Mouse (Mus musculus) gastrocnemius, postnatal 10 days (tissue): ENCODE results near the gene Vwa5b1. TPM values are rescaled to one million over a fixed set of nuclear protein-coding genes. Genes with fewer than 3 reads are reported as not detected.
A peak's percentile ranks its signal among the peaks of the same experiment; 100 is the strongest.

Source experiments
- DNase-seq: peaks from one replicate; pipeline ENCODE4 v3.0.0; 2021; ENCODE audit warnings: mixed read lengths
- total RNA-seq, 2 experiments: library from RNA; stranded (reverse); gene quantifications; 2 replicates each; pipeline ENCODE4 v1.2.3; 2021

Vwa5b1 gene
- total RNA-seq, 2 experiments from 2014 or later = not detected

DNA sequence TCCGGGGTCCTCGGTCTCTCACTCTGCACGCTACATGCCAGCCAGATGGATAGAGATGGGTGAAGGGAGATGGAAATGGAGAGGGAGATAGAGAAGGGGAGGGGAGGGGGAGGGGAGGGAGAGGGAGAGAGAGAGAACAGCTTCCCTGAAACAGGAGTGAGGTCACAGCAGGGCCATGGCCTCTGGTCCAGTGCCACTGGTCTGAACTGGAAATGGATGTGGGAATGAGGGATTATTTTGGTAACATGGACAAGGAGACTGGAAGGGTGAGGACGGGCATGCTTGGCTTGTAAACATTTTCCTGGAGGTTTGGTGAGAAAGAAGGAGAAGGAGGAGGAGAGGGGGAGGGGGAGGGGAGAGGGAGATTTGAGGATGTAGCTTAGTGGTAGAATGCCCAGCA lies 59.0 kb downstream of the Vwa5b1 start:
- no peak for DNase-seq

DNA sequence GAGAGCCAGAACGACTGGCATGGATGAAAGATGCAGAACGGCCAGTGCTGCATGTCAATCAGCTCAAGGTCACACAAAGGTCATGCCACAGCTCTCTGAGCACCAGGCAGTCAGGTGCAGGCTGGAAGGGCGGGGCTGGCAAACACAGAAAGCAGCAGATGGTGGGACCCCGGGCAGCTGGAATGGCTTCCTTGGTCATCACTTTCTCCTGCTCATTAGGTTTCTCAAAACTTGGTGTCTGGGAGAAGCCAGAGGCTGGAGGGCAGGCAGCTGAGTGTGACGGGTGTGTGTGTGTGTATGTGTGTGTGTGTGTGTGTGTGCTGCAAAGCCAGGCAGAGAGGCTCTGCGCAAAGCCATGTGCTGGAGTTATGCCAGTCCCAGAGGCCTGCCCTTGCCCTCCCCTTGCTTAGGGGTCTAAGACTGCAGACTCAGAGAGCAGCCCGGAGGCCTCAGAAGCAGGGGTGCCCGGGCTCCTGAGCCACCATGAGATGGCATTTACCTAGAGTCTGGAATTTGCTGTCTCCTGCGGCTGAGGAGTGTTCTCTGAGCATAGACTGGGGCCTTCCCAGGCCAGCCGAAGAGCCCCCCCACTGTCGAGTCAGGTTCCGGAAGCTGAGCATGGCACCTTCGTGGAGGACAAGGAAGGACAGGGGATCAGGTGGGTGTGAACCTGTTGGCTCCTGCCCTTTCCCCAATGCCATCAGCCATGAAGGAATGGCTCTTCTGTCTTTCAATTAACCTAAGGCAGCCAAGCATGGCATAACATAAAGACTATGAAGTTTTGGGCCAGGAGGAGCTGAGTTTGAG lies 60.7 kb downstream of the Vwa5b1 start:
- DNase-seq = no peak

DNA sequence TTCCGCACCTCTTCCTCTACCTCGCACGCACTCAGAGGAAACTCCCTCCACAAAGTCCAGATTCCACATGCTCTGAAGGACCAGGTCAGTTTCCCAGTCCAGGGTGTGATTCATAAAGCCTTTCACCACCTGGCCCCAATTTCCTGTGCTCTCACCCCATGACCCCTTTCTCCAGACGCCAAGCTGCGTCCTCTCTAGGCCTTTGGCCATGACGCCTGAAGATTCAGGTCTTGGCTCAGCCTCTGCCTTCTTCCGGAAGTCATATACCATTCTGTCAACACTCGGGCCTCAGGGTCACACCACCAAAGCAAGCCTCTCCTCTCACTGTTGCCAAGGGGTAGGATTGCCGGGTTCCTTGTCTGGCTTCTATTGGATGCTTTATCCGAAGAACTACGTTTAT lies 65.8 kb downstream of the Vwa5b1 start:
- DNase-seq = no peak

DNA sequence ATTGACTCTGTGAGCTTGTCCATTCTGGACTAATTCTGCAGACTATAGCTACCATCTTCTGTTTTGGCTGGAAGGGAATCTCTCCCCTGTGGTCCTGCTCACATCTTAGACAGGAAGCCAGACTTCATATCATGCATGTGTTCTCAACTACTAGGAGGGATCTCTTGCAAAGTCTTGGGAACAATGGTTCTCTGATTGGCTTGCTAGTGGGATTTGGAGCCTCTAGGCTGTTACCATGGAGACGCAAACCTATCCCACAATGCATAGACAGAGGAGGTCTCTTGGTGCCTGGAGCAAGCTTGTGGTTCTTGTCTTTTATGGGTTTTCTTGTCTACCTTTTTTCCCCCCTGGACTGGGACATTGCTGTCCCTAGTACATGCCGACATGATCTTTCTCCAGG lies 67.4 kb downstream of the Vwa5b1 start:
- DNase-seq = no peak

DNA sequence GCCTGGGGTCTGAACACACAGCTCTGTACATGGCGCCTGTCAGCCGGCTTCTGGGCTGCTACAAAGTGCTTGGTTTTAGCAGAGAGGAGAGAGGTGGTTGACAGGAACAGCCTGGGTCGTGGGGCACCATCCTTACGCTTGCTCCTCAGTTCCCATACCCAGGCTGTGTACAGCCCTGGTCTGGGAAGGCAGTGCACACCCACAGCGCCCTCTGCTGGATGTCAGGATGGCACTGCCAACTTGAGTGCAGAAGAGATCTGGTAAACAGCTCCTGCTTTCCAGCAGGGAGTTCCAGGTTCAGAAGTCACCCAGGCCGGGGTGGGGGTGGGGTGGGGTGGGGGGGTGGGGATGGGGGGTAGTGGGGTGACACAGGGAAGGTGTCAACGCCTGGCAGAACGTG lies 73.7 kb downstream of the Vwa5b1 start:
- DNase-seq = peak; percentile 89

DNA sequence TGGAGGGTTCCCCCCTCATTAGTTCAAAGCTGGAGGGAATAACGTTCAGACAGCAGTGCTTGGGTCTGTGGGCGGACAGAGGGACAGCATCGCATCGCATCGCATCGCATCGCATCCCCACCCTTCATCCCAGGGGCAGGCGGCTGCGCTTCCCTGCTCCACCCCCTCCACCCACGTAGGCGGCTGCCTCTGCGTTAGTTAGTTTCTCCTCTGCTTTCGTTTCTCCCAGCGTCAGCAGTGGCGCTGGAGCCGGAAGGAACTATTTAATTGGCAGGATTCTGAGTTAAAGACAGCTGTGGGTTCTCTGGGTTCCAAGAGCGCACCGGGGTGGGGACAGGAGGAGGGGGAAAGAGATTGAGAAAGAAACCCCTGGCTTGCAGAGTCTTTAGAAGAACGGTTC lies 80.2 kb downstream of the Vwa5b1 start:
- DNase-seq = peak; percentile 59

DNA sequence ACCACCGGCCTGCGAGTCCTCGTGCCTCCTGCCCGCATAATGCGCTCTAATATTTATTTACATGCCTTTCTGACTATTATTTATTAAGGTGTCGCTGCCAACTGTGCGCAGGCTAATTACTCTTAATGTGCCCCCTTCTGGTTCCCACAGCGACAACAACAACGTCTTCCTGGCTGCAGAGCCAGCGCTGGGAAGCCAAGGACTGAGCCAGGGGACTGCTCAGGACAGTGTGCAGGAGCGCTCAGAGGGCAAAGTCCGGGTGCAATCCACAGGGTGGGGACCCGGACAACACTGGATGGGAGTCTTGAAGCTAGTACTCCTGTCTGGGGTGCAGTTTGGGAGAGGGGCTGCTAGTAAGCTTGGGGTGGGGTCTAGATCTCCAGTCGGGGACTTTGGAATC lies 80.8 kb downstream of the Vwa5b1 start:
- DNase-seq = no peak

DNA sequence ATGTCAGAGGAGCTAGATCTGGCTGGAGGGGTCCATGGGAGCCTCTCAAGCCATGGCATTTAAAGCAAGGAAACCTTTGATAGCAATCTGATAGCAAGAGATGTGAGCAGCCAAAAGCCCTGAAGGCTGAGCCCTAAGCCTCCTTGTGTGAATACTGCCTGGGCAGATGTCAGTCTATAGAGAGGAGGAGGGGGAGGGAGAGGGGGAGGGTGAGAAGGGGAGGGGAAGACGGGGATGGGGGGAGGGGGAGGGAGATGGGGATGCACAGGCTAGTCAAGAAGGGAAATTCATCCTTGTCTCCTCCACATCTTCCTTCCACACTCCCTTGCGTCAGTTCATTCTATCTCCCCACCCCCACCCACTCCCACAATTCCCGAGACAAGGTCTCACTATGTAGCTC lies 81.4 kb downstream of the Vwa5b1 start:
- DNase-seq = no peak

DNA sequence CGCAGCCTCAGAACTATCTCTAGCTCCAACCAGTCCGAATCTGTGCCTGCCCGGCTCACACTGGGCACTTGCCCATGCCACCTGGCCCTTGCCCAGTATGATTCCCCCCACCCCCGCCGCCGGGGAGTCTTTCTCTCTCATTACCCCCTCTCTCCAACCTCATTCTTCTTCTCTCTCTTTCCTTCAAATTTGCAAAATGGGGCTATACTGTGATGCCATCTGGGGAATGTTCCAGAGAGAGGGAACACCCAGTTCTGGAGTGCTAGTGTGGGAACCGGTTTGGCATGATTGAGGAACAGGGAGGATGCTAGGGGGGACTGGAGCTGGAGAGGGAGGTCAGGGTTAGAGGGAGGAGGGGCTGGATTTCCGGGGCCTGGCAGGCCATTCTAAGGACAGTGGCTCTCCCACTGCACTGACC lies 82.2 kb downstream of the Vwa5b1 start:
- no peak for DNase-seq

DNA sequence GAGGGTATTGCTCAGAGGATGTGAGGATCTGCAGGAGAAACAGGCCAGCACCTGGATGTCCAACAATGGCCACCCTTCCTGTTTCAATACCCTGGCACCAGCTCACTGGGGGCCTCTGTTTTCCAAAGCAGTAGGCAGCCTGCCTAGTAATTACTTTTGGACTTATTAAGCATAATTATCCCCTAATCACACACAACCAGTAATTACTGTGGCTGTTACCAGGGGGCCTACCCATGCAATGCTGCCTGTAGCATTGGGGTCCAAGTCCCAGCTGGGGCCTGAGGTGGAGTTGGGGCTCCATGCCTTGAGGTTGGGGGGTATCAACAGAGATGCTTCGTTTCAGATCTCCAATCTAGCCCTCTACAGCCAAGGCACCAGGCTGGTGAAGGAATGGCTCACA lies 82.6 kb downstream of the Vwa5b1 start:
- DNase-seq = no peak

DNA sequence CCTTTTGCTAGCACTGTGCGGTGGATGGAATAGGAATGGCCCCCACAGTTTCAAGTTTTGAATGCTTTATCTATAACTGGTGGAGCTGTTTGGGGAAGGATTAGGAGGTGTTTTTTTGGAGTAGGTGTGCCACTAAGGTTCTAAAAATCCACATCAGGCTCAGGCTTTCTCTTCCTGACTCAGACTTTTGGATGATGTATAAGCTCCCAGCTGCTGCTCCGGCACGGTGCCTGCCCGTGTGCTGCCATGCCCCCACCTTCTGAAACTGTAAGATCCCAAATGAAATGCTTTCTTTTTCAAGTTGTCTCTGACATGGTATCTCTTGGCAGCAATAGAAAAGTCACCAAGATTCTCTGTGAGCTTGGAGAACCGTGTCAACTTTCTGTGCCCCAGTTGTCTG lies 84.1 kb downstream of the Vwa5b1 start:
- DNase-seq = no peak

DNA sequence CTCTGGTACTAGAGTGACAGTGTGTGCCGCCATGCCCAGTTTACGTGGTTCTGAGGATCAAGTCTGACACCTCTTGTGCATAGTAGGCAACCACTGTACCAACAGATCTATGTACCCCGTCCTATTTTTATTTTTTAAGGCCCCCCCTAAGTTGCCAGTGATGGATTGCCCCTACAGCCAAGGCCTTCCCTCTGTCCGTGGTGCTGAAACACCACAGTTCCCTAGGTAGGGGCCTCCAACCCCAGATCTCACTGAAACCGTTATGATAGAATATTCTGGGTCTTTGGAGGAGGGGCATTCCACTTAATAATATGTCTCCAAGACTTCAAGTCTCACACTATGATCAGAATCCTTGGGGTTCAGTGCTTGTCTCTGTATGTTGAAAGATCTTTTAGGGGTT lies 85.1 kb downstream of the Vwa5b1 start:
- no peak for DNase-seq

DNA sequence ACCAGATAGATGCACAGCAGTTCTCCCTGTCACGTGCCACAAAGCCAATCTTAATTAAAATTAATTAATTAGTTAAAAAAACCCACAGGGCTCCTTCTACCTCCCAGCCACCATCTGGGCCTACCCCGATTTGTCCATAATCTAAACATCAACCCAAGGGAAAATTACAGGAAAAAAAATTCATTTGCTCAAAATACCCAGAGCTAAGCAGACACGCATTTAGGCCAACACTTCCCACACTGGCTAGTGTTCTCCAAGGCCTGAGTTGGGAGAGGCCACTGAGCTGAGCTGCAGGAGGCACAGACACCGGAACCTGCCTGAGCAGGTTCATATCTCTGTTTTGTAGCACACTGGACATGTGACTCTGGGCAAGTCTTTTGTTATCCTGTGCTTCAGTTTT lies 86.7 kb downstream of the Vwa5b1 start:
- no peak for DNase-seq

DNA sequence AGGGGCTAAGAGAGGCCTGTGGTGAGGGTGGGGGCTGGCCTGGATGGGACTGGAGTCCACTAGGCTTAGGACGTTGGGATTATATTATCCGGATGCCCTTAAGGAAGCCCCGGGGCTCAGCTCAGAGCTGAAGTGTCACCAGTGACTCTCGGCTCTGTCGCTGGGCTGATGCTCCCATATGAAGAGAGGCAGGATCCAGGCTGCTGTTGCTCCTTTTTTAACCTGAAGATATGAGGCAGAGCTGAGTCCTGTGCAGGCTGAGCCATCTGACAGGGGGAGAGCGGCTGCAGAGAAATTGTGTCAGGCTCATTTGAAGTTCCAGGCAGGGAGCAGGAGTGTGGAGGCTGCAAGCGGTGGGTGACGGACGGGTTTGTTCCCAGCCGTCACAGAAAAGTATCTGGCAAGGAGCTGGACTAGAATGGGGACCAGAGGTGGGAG lies 87.5 kb downstream of the Vwa5b1 start:
- DNase-seq = no peak

DNA sequence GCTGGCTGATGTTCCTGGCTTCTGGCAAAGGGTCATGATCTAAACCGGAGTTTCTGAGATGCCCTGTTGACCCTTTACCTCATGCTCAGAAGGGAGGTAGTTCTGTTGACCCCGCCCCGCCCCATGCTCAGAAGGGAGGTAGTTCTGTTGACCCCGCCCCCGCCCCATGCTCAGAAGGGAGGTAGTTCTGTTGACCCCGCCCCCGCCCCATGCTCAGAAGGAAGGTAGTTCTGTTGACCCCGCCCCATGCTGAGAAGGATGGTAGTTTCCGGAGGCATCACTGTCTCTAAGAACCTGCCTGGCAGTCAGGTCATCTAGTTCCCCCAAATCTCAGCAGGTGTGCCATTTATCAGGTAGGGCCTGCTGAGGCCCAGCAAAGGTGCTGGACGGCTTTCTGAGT lies 88.1 kb downstream of the Vwa5b1 start:
- DNase-seq = no peak

DNA sequence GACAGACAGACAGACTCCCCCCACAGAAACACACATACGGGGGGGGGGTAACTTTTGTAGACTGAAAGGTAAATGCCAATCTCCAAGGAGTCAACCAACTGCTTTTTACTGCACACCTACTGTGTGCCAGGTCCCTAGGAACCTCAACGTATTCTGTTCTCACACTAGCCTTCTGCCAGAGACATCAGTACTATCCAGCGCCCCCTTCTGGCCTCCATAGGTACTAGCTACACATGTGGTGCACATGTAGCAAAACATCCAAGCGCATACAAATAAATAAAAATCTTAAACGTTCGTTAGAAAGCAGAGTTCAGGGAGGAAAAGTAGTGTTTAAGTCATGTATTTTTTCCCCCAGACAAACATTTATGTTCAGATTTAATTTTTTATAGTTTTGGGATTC lies 88.6 kb downstream of the Vwa5b1 start:
- DNase-seq = peak; percentile 42

DNA sequence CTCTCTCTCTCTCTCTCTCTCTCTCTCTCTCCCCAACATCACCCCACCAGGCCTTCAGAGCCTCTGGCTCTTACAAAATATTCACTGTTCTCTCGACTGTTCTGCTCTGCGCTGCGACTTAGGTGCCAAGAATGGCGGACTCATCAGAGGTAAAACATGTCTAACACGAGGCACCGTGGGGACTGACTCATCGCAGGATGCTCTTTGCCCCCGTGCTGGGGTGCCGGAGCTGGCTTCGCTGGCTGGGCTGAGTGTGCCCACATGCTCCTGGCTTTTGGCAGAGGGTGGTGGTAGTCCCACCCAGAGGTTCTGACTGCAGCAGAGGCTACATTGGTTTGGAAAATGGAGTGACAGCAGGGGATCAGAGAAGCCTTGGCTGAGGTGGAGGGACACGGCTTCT lies 89.4 kb downstream of the Vwa5b1 start:
- no peak for DNase-seq

DNA sequence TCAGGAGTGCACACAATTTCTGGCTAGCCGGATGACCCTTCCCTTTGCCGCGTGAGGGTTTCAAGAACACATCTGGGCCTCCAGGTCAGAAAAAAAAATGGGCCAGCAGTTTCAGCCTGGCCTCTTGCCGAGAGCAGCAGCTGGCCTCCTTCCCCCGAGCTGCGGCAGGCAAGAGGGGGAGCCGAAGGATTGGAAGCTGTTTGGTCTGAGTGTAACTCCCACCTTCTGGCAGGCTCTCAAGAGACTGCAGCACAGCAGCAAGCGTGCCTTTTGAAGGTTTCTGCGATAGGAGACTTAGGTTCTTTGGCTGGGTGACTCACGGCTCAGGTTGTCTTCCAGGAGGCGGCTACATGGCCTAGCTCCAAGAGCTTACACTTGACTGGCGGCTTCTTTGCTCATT lies 92.5 kb downstream of the Vwa5b1 start:
- DNase-seq = peak; percentile 56

DNA sequence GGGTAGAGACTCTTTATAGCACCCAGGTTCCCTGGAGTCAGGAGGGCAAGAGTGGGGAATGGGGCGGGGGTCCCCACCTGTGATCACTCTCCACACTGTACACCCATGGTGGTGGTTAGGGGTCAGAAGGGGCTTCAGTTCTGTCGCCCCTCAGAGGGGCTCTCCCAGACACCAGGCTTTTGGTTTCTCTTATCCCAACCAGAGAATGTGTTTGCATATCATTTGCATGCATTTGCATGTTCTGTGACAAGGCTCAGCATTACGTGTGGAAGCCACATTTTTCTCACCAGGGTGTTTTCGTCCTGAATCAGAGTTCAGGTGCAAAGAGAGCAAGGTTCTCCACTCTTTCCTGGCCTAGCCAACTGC lies 97.6 kb downstream of the Vwa5b1 start:
- DNase-seq = no peak

DNA sequence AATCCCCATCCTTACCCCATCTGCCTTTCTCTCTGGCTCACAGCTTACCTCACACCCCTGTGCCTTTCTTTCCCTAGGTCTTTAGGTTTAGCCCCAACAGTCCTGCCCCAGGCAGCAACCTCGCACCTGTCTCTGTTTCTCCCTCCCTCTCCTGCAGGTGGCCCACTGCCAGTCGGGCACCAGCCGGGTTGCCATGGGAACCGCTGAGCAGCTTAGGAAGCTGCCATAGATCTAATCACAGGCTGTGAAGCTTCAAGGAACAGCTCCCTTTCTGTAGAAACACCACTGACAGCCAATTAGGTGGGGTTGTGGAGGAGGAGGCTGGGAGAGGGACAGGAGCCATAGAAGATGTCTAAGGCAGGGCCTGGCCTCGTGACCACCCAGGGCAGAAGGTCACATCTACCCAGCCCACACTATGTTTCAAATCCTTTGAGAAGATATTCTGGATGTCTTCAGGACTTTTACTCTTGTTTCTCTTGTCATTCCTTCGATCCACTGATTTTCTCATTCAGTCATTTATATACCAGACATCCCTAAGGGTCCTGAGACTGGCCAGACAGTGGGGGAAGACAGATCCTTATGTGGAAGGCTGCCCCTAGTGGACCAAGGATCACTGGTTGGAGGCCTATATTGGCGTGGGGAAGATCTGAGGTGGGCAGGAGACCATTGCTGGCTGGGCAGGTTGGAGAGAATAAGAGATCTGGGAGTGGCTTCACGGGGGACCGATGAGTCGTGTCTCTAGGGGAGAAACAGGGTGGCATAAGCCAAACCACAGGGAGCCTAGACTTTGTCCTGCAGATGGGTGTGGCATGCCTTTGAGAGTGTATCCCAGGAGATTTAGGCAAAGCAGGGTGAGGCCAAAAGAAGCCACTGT lies 98.2 kb downstream of the Vwa5b1 start:
- DNase-seq = no peak

DNA sequence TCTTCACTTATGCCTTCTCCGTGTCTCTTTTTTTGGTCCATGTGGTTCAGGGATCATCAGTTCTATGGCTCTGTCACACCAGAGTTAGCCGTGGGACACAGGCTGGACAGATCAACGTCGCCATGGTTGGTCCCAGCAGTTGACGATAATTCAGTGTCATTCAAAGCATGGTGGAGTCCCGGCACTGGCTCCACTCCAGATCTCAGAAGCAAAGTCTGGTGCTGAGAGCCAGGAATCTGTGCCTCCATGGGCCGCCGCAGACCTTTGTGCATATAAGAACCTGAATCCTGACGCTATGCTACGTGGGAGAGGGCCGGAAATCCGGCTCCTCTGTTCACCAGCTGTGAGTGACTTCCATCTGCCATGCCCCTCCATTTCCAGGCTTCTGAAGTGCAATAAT lies 100.1 kb downstream of the Vwa5b1 start:
- DNase-seq = no peak

DNA sequence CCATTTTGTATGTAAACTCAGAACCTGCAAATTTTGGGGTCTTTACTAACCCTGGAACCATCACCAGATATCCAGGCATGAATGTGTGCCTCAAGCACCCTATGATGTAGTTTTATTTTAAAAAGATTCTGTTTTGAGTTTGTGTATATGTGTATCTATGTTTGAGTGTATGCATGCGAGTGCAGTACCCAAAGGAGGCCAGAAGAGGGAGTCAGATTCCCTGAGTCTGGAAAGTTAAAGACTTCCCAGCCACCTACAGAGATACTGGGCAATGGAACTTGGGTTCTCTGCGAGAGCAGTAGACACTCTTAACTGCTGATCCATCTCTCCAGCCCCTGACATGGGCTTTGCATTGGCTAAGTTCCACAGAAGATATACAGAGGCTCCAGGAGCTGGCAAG lies 101.8 kb downstream of the Vwa5b1 start:
- no peak for DNase-seq

DNA sequence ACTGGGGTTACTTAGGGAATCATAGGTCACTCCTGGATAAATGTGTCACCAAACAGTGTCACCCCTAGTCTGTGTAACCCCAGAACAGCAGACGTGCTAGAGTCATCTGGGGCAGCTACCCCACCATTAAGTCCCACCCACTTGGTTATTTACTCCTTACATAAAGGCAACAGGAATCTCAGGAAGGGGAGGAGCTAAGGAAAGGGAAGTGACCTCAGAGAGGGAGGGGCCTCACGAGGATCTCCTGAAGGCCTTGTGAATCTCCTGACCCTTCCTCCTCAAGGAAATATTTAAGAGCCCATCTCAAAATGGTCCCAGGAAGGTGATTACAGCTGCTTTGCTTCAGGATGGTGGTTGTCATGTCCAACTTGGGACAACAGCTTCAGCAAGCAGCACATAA lies 103.9 kb downstream of the Vwa5b1 start:
- no peak for DNase-seq

DNA sequence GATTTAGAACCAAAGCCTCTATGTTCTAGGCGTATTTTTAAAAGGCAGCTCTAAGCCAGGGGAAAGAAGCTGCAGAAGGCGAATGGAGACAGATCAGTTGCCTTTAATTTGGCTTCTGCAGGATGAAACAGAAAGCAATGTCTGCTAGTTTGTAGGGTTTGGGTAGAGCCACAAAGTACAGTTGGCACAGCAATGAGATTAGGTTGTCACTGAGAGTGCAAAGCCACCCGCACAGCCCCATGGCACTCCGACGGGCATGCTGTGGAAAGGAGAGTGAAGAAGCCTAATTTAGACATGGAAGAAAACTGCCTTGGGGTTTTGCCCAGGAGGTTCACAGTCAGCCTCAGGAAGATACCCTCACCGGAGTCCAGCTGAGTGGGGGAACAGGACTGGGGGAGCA lies 105.7 kb downstream of the Vwa5b1 start:
- no peak for DNase-seq
